Mouse (Mus musculus) cerebellum, adult 18-20 months (tissue): ENCODE measurements around the gene Vmn2r-ps159.
"Not testable (repeated sequence)": the region's sequence is repeated elsewhere in the genome, so short reads cannot be mapped to it uniquely, and the experiment has no call there.

Experiments used
- DNase-seq, 2 experiments: peaks; one replicate each; pipeline ENCODE4 v3.0.0; 2021

The Vmn2r-ps159 gene

DNA sequence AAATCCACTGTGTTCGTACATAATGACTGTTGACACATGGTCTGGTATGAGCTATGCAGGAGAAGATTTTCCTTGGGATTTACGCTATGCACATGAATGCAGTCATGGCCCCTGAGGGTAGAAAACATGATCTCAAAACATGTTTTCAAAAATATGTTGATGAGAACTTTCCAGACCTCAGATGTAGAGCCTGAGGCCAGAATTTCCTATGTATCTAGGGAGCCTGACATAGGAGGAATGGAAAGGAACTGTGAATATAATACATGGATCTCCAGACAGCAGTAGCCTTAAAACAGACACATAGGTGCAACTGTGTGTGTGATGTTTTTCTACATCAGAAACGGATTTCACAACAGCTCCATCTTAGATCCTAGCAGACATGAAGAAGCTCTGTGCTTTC, at the start of gene Vmn2r-ps159:
Gene Vmn2r-ps159, plus strand, starts transcription at position 301 of the 400 bp plus-strand sequence.
- DNase-seq = not testable (repeated sequence)

DNA sequence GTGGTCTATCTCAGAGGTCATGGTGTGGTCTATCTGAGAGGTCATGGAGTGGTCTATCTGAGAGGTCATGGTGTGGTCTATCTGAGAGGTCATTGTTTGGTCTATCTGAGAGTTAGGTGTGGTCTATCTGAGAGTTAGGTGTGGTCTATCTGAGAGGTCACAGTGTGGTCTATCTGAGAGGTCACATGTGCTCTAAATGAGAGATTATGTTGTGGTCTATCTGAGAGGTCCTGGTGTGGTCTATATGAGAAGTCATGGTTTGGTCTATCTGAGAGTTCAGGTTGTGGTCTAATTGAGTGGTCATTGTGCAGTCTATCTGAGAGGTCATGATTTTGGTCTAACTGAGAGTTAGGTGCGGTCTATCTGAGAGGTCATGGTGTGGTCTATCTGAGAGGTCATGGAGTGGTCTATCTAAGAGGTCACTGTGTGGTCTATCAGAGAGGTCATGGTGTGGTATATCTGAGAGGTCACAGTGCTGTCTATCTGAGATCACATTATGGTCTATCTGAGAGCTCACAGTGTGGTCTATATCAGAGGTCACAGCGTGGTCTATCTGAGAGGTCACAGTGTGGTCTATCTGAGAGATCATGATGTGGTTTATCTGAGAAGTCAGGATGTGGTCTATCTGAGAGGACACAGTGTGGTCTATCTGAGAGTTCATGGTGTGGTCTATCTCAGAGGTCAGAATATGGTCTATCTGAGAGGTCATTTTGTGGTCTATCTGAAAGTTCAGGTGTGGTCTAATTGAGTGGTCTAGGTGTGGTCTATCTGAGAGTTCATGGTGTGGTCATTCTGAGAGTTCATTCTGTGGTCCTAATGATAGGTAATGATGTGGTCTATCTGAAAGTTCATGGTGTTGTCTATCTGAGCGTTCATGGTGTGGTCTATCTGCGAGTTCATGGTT, 10.9 kb downstream of the Vmn2r-ps159 start:
- DNase-seq = not testable (repeated sequence)

GRCm38 (mm10) chr4:156342569-156343325, 11.8 kb downstream of the Vmn2r-ps159 start:
- DNase-seq = no peak

DNA sequence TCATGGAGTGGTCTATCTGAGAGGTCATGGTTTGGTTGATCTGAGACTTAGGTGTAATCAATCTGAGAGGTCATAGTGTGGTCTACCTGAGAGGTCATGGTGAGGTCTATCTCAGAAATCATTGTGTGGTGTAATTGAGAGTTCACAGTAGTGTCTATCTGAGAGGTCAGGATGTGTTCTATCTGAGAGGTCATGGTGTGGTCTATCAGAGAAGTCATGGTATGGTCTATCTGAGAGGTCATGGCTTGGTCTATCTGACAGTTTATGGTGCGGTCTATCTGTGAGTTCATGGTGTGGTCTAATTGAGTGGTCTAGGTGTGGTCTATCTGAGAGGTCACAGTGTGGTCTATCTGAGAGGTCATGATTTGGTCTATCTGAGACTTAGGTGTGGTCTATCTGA, 12.4 kb downstream of the Vmn2r-ps159 start:
- no peak for DNase-seq

DNA sequence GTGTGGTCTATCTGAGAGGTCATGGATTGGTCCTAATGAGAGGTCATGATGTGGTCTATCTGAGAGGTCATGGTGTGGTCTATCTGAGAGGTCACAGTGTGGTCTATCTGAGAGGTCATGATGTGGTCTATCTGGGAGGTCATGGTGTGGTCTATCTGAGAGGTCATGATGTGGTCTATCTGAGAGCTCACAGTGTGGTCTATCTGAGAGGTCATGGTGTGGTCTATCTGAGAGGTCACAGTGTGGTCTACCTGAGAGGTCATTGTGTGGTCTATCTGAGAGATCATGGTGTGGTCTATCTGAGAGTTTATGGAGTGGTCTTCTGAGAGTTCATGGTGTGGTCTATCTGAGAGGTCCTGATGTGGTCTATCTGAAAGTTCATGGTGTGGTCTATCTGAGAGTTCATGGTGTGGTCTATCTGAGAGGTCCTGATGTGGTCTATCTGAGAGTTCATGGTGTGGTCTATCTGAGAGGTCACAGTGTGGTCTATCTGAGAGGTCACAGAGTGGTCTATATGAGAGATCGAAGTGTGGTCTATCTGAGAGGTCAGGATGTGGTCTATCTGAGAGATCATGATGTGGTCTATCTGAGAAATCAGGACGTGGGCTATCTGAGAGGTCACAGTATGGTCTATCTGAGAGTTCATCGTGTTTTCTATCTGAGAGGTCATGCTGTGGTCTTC, 26.0 kb downstream of the Vmn2r-ps159 start:
- DNase-seq = not testable (repeated sequence)
